Mouse (Mus musculus) myocyte (in vitro differentiated cells): ENCODE results near the gene 1700015G11Rik.

ENCODE experiments used
- E2F4 ChIP-seq: IDR thresholded peaks from one replicate; pipeline ENCODE4 v1.6.1; 2011; ENCODE audit warnings: mild to moderate bottlenecking, control low read depth, moderate library complexity; ENCODE audit not compliant: insufficient read depth
- MYOD1 ChIP-seq, 3 experiments: IDR thresholded peaks; one replicate each; pipeline ENCODE4 v1.6.1; 2011; ENCODE audit warnings: control low read depth in 2 of 3, low read depth in 2 of 3, mild to moderate bottlenecking in 2 of 3, moderate library complexity in 1 of 3; ENCODE audit not compliant: insufficient read length in 2 of 3, control insufficient read depth in 1 of 3
- POLR2A ChIP-seq: IDR thresholded peaks from one replicate; pipeline ENCODE4 v1.6.1; 2011; ENCODE audit warnings: low read depth, mild to moderate bottlenecking, control low read depth, moderate library complexity; ENCODE audit not compliant: insufficient read length
- POLR2AphosphoS2 ChIP-seq: IDR thresholded peaks from one replicate; pipeline ENCODE4 v1.6.1; 2011; ENCODE audit warnings: low read depth, control low read depth; ENCODE audit not compliant: insufficient read length
- USF1 ChIP-seq: IDR thresholded peaks from one replicate; pipeline ENCODE4 v1.6.1; 2011; ENCODE audit warnings: low read depth, mild to moderate bottlenecking, control low read depth, moderate library complexity

DNA sequence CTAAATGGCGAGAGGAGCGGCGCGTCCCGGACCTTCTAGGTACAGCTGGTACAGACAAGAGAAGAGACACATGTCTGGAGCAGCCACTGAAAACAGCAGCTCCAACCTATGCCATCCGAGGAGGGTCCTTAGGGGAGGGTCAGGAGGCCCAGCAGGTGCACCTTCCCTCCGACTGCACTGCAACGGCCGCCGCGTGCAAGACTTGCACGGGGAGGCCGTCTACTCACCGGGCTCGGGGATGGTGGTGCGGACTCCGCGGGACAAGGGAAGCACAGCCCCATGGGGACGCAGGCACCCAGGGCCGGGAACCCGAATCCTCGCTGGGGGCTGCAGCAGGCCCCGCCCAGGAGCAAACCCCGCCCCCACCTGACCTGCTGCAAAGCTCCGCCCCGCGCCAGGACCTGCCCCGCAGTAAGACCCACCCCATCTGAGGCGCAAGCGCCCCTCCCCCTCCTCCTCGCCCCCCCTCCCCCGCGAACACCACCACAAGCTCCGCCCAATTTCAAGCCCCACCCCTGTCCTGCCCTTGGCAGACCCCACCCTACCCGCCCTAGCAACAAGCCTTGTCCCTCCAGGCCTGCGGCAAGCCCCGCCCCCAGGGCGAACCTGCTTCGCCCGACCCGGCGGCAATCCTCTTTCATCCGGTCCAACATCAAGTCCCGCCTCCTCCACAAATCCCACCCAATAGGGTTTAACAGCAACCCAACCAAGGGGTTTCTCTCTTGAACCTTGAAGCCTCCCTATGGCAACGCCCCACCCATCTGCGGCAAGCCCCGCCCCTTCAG is 9.8 kb downstream of the 1700015G11Rik start, which contains the start of gene Svip:
- TF ChIP-seq POLR2AphosphoS2 (no peak), POLR2A (no peak), E2F4 (no peak), MYOD1 (IDR thresholded peaks at IDR 0.05; ENCODE audit: control insufficient read depth in 1 of 3, insufficient read length in 2 of 3, low read depth in 2 of 3) (no peak), USF1 (no peak)
